Mouse (Mus musculus) small intestine, adult 2 months (tissue): ENCODE data around the gene 1700028P14Rik.

Experiments used
- CTCF ChIP-seq: fragments of 200-500 bp; IDR thresholded peaks from 2 replicates; pipeline ENCODE4 v1.5.1; 2012; ENCODE audit warnings: low read depth, mild to moderate bottlenecking, control low read depth, inconsistent platforms, low read length, moderate library complexity, mixed read lengths; ENCODE audit not compliant: insufficient replicate concordance, insufficient read length; ENCODE audit errors: extremely low read depth
- POLR2A ChIP-seq: fragments of 200-500 bp; IDR thresholded peaks from 2 replicates; pipeline ENCODE4 v1.6.1; 2012; ENCODE audit warnings: low read depth, mild to moderate bottlenecking, control low read depth, inconsistent platforms, low read length, moderate library complexity

GRCm38 (mm10) chr19:23518477-23518876 lies 134.1 kb downstream of the 1700028P14Rik start:
- TF ChIP-seq CTCF (no peak), POLR2A (no peak)
